Comparison of ENCODE assay signal across 17 mouse cellular contexts in genomic region chr5:148999802-149000201, GRCm38 (mm10). TPM values are rescaled to one million over a fixed set of nuclear protein-coding genes. Genes with fewer than 3 reads are reported as not detected.
"Had no signal": no experiment of that assay in that cellular context is flagged by ENCODE, and none has a peak within 500 bp of the region (broad histone marks: within the 10 kb centered on the region; RNA-seq: fewer than 3 reads in every experiment).

No protein-coding gene starts in this region.

- H3K4me3 ChIP-seq: limb, embryonic 12.5 days; liver, embryonic 15.5 days; myocyte had no signal

- H3K4me2 ChIP-seq: limb, embryonic 12.5 days; liver, embryonic 15.5 days had no signal

- H3K27ac ChIP-seq: kidney, postnatal 0 days; limb, embryonic 12.5 days; liver, embryonic 15.5 days had no signal

- H3K9ac ChIP-seq: limb, embryonic 12.5 days; liver, embryonic 15.5 days had no signal

- DNase-seq: kidney, adult 8-10 months; kidney, postnatal 36 days; layer of hippocampus, adult 9-11 months; layer of hippocampus, postnatal 36 days; liver; lung, adult 2 months; lung, postnatal 36 days; midbrain, embryonic 14.5 days had no signal

- H3K27me3 ChIP-seq: limb, embryonic 12.5 days; liver, embryonic 15.5 days had no signal

- H3K36me3 ChIP-seq: limb, embryonic 12.5 days; liver, embryonic 15.5 days had no signal

- H3K9me3 ChIP-seq: limb, embryonic 12.5 days; liver, embryonic 15.5 days had no signal

- ATAC-seq: intestine, embryonic 16.5 days; lung, postnatal 0 days had no signal

RNA-seq across cellular contexts. Expression of gene Gm42791, which starts 4.9 kb away (rescaled TPM):
- total RNA-seq: megakaryocyte progenitor cell, adult 5-6 weeks had no signal
- polyA plus RNA-seq: kidney, postnatal 0 days; liver, embryonic 15.5 days; lung, adult 2 months; midbrain, embryonic 14.5 days; stomach, embryonic 14.5 days; testis, adult 2 months had no signal
